Mouse (Mus musculus) liver, postnatal 0 days (tissue): ENCODE measurements at regions not wholly inside any gene's neighbourhood (a gene's known extent, or its start where the extent isn't known, plus 50 kb on each side); places are given as distances from the start of the nearest gene placed in this dataset.

Experiments used
- CTCF ChIP-seq: sonication (generic); IDR thresholded peaks from 2 replicates; pipeline ENCODE4 v1.5.1; 2016; ENCODE audit warnings: antibody characterized with exemption, low read depth
- EP300 ChIP-seq: IDR thresholded peaks from 2 replicates; pipeline ENCODE4 v1.6.1; 2016; ENCODE audit warnings: antibody characterized with exemption, low read depth, mild to moderate bottlenecking

- TF ChIP-seq CTCF: no peak
- no peak for TF ChIP-seq EP300
Observed at GRCm38 (mm10) chr16:7666096-7666495, 758.8 kb downstream of the Tmem114 start.
